ENCODE assay signal across 7 mouse cellular contexts in genomic region chr13:117603421-117603820, GRCm38 (mm10). TPM values are rescaled to one million over a fixed set of nuclear protein-coding genes. Genes with fewer than 3 reads are reported as not detected.
DNase-seq lines count a peak whose midpoint lies in the region; ATAC-seq and TF ChIP-seq lines count a peak whose summit lies in the region.

No protein-coding gene starts in this region.

- no peaks in the 10 kb centered on the region for H3K36me3 ChIP-seq in limb, embryonic 12.5 days
- H3K36me3 ChIP-seq in stomach, postnatal 0 days (ENCODE audit: control insufficient read depth, insufficient read depth, low read length): no peaks in the 10 kb centered on the region

- H3K9ac ChIP-seq in limb, embryonic 12.5 days (replicated peaks): no peak overlapping the region
- no peak overlapping the region for H3K9ac ChIP-seq in stomach, postnatal 0 days (ENCODE audit: low read length)

- H3K4me2 ChIP-seq in limb, embryonic 12.5 days: peak overlapping the region; percentile 95
- H3K4me2 ChIP-seq in stomach, postnatal 0 days (replicated peaks; ENCODE audit: low read depth): peak overlapping the region; percentile 81; the same call in 1 of the 2 replicates

- no peak overlapping the region for H3K27ac ChIP-seq in embryonic fibroblast, embryonic 13.5 days (ENCODE audit: insufficient read depth, low read length)
- no peak overlapping the region for H3K27ac ChIP-seq in limb, embryonic 12.5 days
- H3K27ac ChIP-seq in stomach, postnatal 0 days (replicated peaks): no peak overlapping the region

- no peak for ATAC-seq in limb, embryonic 12.5 days (ENCODE audit: insufficient number of reproducible peaks, insufficient read depth, low FRiP score, low TSS enrichment, low read depth)
- no peak for ATAC-seq in stomach, postnatal 0 days (ENCODE audit: low FRiP score, low TSS enrichment)

- peaks cover 2% of the 10 kb centered on the region; the same call in 1 of the 2 replicates for H3K4me1 ChIP-seq in embryonic fibroblast, embryonic 13.5 days (ENCODE audit: control insufficient read depth, insufficient read depth, low read length)
- peaks cover 11% of the 10 kb centered on the region for H3K4me1 ChIP-seq in limb, embryonic 12.5 days (replicated peaks)
- no peaks in the 10 kb centered on the region for H3K4me1 ChIP-seq in stomach, postnatal 0 days (replicated peaks; ENCODE audit: control insufficient read depth, insufficient read depth)

- peak; percentile 22 for DNase-seq in right cerebral cortex, adult 18-20 months
- no peak for DNase-seq in right cerebral cortex, postnatal 14 days
- DNase-seq in stomach, postnatal 0 days (ENCODE audit: low spot score): no peak
- no peak for DNase-seq in spleen, postnatal 14 days (ENCODE audit: low spot score in 2 of 2)
- DNase-seq in lung, postnatal 4 days: no peak

- H3K4me3 ChIP-seq in embryonic fibroblast, embryonic 13.5 days (ENCODE audit: insufficient read depth, low read length): 0 out of 2 replicates have a peak overlapping the region, but pooled peaks have one; percentile 54
- H3K4me3 ChIP-seq in limb, embryonic 12.5 days (replicated peaks): peak overlapping the region; percentile 61
- H3K4me3 ChIP-seq in stomach, postnatal 0 days (ENCODE audit: low read depth, low read length): peak overlapping the region; percentile 49; the same call in 1 of the 2 replicates

- no peak for TF ChIP-seq POLR2A in embryonic fibroblast, embryonic 13.5 days (IDR thresholded peaks at IDR 0.05; ENCODE audit: low read depth, low read length)

- H3K27me3 ChIP-seq in limb, embryonic 12.5 days: peaks cover 33% of the 10 kb centered on the region
- H3K27me3 ChIP-seq in stomach, postnatal 0 days (ENCODE audit: control insufficient read depth, insufficient read depth, low read length): peaks cover 7% of the 10 kb centered on the region; the same call in 1 of the 2 replicates

- WGBS in limb, embryonic 12.5 days: 17% methylated on average over 11 of the region's 11 CpGs
- WGBS in stomach, postnatal 0 days: 17% methylated on average over 11 of the region's 11 CpGs

- no peak for TF ChIP-seq CTCF in embryonic fibroblast, embryonic 13.5 days (IDR thresholded peaks at IDR 0.05; ENCODE audit: borderline replicate concordance, insufficient read depth, low read length)
- no peak for TF ChIP-seq CTCF in stomach, postnatal 0 days (IDR thresholded peaks at IDR 0.05; ENCODE audit: low read depth)

- no peak for TF ChIP-seq EP300 in stomach, postnatal 0 days (optimal IDR thresholded peaks at IDR 0.05)

- no peaks in the 10 kb centered on the region for H3K9me3 ChIP-seq in limb, embryonic 12.5 days
- no peaks in the 10 kb centered on the region for H3K9me3 ChIP-seq in stomach, postnatal 0 days (ENCODE audit: control insufficient read depth, low read length)

RNA-seq across cellular contexts. Expression of gene Hcn1, which starts 1.3 kb away (rescaled TPM):
- polyA plus RNA-seq in embryonic fibroblast, embryonic 13.5 days (2011; ENCODE audit: insufficient read length, low read depth, missing spikeins): 0.95 and 1.6 TPM in 2 replicates
- polyA plus RNA-seq in limb, embryonic 12.5 days (2016; fragmentation: Nextera tagmentation; extraction: Ambion mirVana): 0.12 and 0.15 TPM in 2 replicates
- polyA plus RNA-seq in stomach, postnatal 0 days (2015; fragmentation: Nextera tagmentation; extraction: Ambion mirVana): 0.04 and 0.07 TPM in 2 replicates
